Mouse (Mus musculus): ENCODE data around the gene Arrdc5.

Gene Arrdc5

GRCm38 (mm10) chr17:56300186-56300585 lies at the start of gene Arrdc5:
TSS of gene Arrdc5 (minus strand) at chr17:56300286.
- DNase-seq (ENCODE audit: low read depth, low spot score): no peak

GRCm38 (mm10) chr17:56348586-56348985 lies 48.5 kb upstream of the Arrdc5 start:
- no peak for DNase-seq (ENCODE audit: low read depth, low spot score)

GRCm38 (mm10) chr17:56348128-56348527 lies 48.0 kb upstream of the Arrdc5 start:
- no peak for DNase-seq (ENCODE audit: low read depth, low spot score)

- DNase-seq (ENCODE audit: low read depth, low spot score): no peak
Measured at GRCm38 (mm10) chr17:56345364-56345763, 45.3 kb upstream of the Arrdc5 start.

DNA sequence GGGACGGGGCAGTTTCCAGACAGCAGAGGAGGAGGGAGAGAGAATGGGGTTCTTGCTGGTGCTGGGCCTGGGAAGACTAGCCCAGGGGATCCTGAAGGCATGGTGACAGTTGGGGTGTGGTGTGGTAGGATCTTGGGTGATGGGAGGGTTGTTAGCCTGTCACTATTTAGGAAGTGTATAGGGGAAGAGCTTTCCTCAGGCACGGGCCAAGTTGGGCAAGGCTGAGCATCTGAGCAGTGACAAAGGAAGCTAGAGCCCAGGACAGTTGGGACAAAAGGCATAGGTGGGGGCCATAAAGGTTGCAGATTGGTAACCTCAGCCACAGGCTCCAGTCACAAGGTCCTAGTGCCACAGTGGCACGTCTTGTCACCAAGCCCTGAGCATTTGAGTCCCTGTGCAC lies 43.4 kb upstream of the Arrdc5 start:
- DNase-seq (ENCODE audit: low read depth, low spot score): no peak

DNA sequence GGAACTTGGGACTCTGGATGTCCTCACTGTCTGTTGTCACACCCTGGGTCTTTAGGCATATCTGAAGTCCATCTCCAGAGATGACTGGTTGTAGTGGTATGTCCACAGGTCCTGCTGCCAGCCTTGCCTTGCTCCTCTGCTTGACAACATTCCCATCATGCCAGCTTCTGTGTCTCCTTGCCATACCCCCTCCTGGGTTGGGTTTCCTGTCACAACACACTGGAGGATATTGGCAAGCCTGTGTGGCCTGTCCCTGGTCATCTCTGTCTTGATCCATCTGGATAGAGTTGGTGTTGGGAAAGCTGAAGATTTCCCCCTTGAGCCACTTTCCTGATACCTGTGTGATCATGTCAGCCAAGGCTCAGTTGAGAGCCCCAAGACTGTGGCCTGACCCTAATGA lies 40.6 kb upstream of the Arrdc5 start:
- DNase-seq (ENCODE audit: low read depth, low spot score): no peak

GRCm38 (mm10) chr17:56338909-56339308 lies 38.8 kb upstream of the Arrdc5 start:
- no peak for DNase-seq (ENCODE audit: low read depth, low spot score)

GRCm38 (mm10) chr17:56337791-56338190 lies 37.7 kb upstream of the Arrdc5 start:
- no peak for DNase-seq (ENCODE audit: low read depth, low spot score)

DNA sequence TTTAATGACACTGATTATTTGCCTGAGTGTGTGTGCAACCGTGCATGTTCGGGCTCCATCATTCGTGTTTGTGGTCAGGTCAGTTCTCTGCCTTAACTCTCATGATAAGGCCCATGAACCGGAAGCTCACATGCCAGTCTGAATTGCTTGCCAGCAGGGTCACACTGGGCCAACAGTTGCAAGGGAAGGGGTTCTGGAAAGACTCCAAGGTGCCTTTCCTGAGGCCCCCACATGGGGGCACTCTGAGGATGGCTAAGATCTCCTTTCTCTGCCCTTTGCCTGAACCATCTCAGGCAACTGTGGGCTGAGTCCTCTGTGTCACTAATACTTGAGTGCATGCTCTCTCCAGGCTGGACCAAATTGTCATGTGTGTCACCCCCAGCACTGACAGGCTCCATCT lies 37.1 kb upstream of the Arrdc5 start:
- DNase-seq (ENCODE audit: low read depth, low spot score): peak; percentile 52

GRCm38 (mm10) chr17:56332987-56333386 lies 32.9 kb upstream of the Arrdc5 start:
- no peak for DNase-seq (ENCODE audit: low read depth, low spot score)

GRCm38 (mm10) chr17:56331256-56331655 lies 31.2 kb upstream of the Arrdc5 start:
- DNase-seq (ENCODE audit: low read depth, low spot score): peak; percentile 63

GRCm38 (mm10) chr17:56330345-56330744 lies 30.3 kb upstream of the Arrdc5 start:
- no peak for DNase-seq (ENCODE audit: low read depth, low spot score)

DNA sequence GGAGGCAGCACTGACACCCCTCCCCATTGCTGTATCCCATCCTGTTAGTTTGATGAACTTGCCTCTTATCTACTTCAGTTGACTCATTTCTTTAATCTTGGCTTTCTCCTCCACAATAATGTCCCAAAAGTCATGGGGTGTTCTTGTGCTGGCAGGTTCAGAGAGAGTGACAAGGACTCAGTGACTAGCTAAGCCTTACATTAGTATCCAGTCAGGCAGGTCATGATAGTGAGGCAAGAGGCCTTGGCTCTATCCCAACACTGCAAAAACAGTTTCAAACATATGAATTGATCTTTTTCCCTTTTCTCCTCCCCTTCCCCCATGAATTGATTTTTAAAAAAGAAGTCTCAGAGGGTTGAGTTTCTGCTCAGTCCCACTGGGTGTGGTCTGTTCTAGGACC lies 29.2 kb upstream of the Arrdc5 start:
- no peak for DNase-seq (ENCODE audit: low read depth, low spot score)

DNA sequence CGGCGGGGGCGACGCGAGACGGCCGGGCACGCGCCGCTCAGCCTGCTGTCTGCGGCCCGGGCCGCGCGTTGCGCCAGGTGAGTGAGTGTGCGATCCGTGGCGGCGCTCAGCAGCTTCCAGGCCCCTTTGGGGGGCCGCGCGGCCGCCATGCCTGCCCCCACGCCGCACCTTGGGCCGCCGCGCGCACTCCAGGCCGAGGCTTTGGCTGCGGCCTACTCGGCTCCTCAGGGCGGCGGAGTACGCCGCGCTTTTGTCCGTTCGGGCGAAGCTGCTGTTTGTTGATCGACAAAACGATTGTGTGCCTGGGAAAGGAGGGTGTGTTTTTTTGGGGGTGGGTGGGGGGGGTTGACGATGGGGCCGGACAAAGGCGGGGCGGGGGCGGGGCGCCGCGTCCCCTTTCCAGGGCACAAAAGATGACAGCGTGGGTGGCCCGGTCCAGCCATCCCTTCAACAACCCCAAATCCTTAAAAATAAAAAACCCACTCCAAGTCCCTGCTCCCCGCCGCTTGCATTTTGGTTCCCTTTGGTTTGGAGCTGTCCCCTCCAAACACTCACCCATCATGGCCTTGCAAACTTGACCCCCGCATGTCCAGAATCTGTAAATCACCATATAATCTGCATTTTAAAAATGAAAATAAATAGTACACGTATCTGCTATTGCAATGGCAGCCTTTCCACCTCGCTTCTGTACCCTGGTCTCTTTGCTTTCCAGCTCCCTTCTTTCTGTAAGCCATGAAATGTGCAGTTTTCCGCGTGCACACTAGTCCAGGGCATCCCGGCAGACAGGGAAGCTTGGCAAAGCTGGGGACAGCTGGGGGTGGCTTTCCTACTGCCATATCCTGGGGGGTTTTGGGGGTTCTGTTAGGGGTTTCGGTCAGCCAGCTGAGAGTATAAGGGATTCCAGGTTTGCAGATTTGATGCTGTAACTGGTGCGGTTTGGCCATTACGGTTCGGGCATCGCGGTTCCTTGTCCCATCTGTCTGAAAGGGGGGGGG lies 26.4 kb upstream of the Arrdc5 start:
- no peak for DNase-seq (ENCODE audit: low read depth, low spot score)

- DNase-seq (ENCODE audit: low read depth, low spot score): peak; percentile 99
Measured at GRCm38 (mm10) chr17:56325450-56326152, 25.5 kb upstream of the Arrdc5 start, which contains the start of gene Kdm4b. TSS of gene Kdm4b (plus strand) at chr17:56326062.

GRCm38 (mm10) chr17:56324419-56324818 lies 24.3 kb upstream of the Arrdc5 start:
- DNase-seq (ENCODE audit: low read depth, low spot score): no peak

DNA sequence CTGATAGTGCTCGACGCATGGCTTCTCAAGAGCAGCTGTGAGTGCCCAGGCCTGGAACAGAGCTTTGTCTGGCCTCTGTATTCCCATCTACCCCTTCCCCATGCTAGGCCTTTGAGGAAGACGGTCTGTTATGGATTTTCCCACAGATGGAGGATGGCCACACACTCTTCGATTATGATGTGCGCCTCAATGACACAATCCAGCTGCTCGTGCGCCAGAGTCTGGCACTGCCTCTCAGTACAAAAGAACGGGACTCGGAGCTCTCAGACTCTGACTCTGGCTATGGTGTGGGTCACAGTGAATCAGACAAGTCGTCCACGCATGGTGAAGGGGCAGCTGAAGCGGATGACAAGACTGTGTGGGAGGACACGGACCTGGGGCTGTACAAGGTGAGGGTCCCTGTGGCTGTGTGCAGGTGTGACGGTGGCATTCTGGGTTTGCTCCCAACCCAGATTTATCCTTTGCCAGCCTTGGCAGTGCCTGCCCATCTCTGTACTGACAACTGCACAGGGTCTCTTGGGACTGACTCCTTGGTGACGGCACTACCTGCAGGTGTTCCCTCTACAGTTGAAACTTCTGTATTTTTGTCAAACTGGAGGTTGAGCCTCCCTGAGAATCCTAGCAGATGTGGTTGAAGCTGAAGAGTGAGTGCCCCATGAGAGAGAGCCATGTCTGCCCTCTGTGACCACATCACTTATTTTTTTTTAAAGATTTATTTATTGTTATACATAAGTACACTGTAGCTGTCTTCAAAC lies 9.3 kb upstream of the Arrdc5 start:
- DNase-seq (ENCODE audit: low read depth, low spot score): no peak

- no peak for DNase-seq (ENCODE audit: low read depth, low spot score)
Measured at GRCm38 (mm10) chr17:56308088-56308487, 8.0 kb upstream of the Arrdc5 start.

GRCm38 (mm10) chr17:56305826-56306225 lies 5.7 kb upstream of the Arrdc5 start:
- DNase-seq (ENCODE audit: low read depth, low spot score): no peak

- no peak for DNase-seq (ENCODE audit: low read depth, low spot score)
Measured at GRCm38 (mm10) chr17:56305156-56305555, 5.1 kb upstream of the Arrdc5 start.

DNA sequence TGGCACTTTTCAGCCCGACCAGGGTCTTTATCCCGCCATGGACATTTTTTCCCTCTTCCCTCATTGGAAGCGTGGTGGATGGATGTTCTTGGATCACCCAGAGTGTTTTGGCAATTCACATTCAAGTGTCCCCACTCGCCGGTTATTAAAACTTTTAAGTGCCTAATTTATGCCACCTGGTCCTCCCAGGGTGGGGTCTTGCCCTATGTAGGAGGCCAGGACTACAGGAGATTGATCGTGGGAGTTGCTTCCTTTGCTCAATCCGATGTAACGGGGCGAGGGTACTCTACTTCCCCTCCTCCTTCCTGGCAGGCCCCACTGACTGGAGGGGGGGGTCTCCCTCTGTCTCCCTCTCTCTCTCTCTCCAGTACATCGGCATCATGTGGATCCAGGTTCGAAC lies 4.6 kb upstream of the Arrdc5 start:
- no peak for DNase-seq (ENCODE audit: low read depth, low spot score)

All from skeletal muscle tissue, adult 2 months (tissue).